Mouse (Mus musculus): ENCODE measurements around the gene Arhgap22. TPM values are rescaled to one million over a fixed set of nuclear protein-coding genes. Genes with fewer than 3 reads are reported as not detected.

Gene Arhgap22
- total RNA-seq, 2 experiments from 2014 or later = 8.7 to 9.7 TPM

DNA sequence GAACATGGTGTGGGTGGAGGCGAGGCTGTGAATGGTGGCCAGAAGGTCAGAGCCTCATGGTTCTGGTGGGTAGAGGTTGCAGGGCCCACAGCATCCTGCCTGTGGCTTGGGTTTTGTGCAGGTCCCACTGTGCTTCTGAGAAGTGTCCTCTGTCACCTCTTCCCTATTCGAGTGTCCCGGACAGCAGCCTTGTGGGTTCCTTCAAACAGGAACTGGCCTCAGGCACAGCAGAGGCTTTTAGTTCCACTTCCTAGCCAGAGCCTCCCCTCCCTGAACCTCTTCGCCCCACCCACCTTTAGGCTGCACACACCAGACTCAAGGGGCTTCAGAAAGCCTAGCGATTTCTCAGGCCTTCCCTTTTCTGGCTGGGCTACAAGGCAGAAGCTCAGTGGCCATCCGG is 110.7 kb downstream of the Arhgap22 start:
- DNase-seq (ENCODE audit: low spot score in 2 of 2) = no peak

DNA sequence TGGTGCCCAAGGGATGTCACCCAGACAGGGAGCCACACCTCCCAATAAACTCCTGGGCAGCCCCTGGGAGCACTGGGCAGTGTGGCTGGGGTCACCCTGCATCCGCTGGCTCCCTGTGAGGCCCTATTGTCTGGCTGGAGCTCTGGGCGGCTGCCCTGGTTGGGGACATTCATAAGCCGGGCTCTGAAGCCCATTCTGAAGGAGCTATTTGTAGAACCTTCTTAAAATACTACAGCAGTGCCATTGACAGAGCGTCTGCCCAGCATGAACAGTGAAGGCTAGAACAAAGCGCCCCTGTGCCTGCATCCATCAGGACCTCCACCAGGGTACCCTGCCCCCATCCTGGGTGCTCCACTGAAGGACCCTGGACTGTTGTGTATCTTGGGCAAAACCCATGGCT is 114.5 kb downstream of the Arhgap22 start:
- DNase-seq (ENCODE audit: low spot score in 2 of 2) = no peak

DNA sequence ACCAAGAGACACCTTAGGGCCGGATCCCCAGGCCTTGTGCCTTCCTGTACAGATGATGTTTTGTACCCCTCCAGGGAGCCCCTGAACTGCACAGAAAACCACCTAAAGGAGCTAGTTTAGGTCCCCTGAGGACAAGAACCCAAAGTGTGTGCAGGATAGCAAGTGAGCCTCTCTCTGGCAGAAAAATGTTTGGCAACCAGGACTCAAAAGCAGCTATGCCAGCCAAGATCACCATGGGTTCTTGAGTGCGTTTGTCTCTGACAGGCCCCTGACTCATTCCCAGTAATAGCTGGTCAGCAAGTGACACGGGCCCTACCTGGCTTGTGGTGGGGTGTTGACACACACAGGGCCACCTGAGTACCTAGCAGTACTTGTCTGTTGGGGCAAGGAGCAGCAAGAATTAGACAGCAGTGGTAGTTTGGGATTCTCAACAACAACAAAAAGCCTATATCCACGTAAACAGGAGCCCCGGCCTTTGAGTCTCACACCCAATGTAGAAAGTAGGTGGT is 115.5 kb downstream of the Arhgap22 start:
- no peak for DNase-seq (ENCODE audit: low spot score in 2 of 2)

DNA sequence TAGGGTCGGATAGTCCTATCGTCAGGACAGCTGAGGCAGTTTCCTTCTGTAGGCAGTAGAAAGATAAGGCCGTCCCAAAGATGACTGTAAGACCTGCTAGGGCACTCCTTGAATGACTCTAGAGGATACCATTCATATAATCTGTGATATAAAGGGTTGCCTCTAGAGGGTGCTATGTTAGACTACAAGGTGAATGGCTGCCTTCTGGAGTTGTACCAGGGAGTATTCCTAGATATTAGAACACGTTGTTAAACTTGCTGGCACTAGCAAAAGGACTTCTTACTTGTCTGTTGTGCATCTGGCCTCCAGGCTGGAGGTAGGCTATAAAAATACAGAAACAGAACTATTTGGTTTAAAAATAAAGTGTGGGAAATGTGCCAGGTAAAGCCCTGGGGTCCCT is 117.2 kb downstream of the Arhgap22 start:
- no peak for DNase-seq (ENCODE audit: low spot score in 2 of 2)

DNA sequence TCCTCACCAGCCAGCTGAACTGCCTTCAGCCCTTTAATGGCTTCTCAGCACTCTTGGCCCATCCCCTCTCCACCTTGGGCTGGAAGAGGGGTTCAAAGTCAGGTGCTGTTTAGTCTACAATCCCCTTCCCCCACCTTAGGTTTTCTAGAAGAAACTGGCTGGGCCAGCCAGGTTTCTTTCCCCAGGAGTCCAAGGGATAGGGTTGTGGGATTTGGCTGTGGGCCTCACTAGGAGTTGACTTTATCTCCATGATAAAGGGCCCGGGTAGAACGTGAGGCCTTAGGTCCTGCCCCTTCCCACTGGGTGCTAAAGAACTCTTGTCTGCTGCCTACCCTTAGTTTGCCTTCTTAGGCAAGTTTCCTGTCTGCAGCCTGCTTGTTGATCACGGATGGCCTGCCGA is 117.8 kb downstream of the Arhgap22 start:
- DNase-seq (ENCODE audit: low spot score in 2 of 2) = no peak

DNA sequence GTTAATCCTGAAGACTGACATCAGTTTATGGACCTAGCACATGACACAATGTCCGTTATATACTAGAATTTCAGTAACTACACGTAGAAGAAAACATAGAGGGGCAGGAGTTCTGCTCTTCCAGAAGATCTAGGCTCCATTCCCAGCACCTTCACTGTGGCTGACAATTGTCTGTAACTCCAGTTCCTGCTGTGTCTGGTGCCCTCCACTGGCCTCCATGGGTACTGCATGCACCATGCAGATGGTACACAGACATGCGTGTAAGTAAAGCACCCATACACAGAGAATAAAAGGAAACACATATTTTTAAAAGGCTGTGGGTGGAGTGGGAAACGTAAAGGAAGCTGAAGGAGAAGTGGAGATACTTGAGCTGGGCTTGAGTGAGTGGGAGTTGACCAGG is 120.0 kb downstream of the Arhgap22 start:
- DNase-seq (ENCODE audit: low spot score in 2 of 2) = no peak

DNA sequence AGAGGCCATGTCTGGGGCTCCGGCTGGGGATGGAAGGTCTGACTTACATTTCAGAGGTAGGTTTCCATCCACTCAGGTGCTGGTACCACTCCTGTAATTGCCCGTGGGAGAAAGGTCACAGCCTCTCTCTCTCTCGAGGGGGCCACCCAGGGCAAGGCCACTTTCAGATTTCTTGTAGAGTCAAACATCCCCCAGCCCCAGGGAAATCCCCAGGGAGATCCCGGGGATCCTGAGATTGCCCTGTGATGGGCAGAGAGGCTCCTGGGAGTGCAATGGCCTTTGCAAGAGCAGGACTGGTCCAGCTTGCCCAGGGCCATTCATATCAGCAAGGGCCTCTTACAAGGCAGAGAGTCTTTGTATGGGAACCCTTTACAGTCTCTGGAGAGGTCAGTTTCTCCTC is 120.6 kb downstream of the Arhgap22 start:
- DNase-seq (ENCODE audit: low spot score in 2 of 2) = no peak

DNA sequence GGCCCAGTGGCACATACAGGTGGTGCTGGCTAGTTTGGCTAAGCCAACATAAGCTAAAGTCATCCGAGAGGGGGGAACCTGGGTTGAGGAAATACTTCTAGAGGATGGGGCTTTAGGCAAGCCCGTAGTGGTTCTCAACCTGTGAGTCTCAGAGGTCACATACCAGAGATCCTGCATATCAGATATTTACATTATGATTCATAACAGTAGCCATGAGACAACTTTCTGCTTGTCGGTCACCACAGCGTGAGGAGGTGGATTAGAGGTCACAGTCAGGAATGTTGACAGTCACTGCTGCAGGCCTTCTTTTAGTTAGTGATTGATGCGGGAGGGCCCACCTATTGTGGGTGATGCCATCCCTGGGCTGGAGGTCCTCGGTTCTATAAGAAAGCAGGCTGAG is 121.9 kb downstream of the Arhgap22 start:
- no peak for DNase-seq (ENCODE audit: low spot score in 2 of 2)

DNA sequence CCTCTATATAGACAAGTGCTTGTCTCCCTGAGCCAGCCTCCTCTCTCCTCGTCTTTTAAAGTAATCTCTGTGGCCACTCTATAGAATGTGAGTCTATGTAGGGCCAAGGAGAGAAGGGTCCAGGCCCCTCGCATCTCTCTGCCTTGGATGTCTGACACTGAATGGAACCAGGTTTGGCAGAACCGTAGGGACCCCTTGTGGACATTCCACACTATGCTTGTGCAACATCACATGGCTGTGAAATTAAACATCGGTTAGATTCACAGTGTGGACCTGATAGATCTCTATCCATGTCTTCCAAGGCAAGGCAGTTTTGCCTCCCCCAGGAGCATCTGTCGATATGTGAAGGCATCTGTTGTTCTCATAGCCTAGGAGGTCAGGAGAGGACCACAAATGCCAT is 124.9 kb downstream of the Arhgap22 start:
- no peak for DNase-seq (ENCODE audit: low spot score in 2 of 2)

DNA sequence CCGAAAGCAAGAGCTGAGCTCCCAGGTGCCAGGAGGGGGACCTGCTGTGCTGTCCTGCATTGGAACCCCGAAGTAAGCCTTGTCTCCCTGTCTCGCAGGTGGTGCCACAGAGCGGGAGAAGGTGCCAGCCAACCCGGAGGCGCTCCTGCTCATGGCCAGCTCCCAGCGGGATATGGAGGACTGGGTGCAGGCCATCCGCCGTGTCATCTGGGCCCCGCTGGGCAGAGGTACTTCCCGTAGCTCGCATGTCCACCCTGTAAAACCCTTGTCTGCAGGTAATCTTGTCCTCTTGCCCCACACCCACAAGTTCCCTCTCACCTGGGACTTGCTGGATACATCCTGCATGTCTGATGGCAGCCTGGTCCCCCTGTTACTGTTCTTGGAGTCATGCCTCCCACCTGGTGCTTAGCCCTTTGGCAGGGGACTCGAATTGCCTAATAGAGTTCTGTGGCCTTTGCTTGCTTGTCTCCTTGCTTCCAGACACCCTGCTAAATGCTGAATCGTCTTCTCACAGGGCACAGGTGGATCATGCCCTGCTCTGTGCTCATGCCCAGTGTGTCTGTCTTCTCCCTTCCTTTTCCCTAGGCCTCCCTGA is 129.4 kb downstream of the Arhgap22 start:
- no peak for DNase-seq (ENCODE audit: low spot score in 2 of 2)

DNA sequence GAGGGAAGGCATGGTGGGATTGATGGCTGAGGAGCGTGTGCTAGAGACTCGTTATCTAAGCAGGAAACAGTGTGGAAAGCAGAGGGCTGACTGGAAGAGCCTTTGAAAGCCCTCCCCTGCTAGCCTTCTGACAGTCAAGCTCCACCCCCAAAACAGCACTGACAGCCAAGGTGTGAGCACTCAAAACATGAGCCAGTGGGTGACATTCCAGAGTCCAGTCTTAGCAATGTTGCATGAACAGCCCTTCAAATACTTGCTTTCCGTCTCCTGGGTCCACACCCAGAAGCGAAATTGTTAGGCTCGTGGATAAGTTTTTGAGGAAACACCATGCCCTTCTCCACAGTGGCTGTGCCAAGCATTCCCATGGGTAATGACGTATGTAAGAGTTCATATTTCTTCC is 132.7 kb downstream of the Arhgap22 start:
- DNase-seq (ENCODE audit: low spot score in 2 of 2) = no peak

DNA sequence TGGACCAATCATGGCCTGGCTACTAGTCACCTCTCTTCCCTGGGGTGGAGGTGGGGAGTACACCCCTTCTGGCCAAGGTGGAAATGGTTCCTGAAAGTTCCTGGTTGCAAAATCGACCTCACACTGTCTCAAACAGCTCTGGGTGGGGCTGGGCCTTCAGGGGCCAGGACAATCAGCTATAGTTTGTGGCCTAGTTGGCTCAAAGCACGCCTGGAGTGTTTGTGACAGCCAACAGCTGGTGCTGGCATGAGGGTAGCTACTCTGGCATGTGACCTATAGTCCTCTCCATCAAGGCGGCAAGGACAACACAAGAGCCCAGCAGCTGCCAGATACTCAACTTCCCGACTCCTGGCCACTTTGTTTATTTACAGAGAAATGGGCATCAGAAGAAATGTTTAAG is 133.9 kb downstream of the Arhgap22 start:
- no peak for DNase-seq (ENCODE audit: low spot score in 2 of 2)

DNA sequence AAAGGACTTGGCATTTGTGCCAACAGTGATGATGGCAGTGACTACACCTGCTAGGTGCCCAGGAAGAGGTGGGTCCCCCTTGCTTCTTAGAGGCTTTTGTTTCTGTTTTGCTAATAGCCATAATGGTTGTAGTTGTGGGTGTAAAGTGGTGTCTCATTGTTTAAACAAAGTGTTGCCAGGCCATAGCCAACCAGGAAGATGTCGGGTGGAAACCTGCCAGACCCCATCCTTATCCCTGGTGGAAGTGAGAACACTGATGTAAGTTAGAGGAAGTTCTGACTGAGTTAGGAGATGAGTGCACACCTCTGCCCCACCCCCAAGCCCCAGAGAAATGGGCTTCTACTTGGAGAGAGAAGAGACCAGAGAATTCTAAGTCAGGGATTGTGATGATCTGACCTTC is 134.3 kb downstream of the Arhgap22 start:
- DNase-seq (ENCODE audit: low spot score in 2 of 2) = no peak

DNA sequence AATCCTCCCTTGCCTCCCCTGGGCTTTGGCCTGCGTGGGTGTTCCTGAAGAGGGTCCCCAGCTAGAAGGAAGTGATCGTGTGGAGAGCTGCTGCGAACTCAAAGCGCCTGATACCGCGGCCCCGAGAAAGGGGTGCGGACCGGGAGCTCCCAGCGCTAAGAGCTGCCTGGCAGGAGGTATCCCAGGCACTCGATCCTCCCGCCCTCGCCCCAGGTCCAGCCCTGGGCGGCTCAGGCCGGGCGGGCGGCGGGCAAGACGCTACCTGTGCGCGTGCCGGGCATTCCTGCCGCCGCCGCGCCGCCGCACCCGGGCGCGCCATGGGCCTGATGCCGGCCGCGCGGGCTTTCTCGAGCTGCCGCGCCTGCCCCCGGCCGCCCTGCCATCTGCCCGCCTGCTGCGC is 137.2 kb downstream of the Arhgap22 start:
- DNase-seq (ENCODE audit: low spot score in 2 of 2) = no peak

DNA sequence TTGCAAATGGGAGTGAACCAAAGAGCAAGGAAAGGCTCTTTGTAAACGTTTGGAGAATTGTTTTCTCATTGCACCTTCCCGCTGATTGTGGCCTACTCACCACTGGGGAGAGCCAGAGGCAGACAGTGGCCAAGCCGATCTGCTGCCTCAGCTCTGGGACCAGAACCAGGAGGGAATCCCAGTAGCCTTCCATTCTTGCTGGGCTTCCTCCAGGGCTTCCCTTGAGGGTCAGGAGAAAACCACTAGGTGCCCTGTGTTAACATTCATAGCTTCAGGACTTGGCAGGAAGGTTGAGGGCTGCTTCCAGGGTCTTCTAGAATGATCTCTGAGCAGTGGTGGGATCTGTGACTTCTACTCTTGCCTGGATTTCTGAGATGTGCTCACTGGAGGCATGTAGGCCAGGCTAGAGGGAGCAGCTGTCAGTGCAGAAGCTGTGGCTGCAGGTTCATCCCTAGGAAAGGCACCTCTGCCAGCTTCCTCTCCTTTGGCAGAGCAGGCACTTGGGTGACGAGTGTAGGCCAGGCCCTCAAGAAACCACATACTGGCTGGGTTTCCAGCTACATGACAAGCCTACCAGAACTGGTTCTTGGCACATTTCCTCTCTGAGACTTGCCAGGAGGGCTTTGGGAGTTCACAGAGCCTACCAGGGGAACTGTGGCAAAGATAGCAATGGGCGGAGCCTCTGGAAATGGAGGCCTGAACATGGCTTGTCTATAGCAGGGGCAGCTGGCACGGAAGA is 138.3 kb downstream of the Arhgap22 start:
- no peak for DNase-seq (ENCODE audit: low spot score in 2 of 2)

DNA sequence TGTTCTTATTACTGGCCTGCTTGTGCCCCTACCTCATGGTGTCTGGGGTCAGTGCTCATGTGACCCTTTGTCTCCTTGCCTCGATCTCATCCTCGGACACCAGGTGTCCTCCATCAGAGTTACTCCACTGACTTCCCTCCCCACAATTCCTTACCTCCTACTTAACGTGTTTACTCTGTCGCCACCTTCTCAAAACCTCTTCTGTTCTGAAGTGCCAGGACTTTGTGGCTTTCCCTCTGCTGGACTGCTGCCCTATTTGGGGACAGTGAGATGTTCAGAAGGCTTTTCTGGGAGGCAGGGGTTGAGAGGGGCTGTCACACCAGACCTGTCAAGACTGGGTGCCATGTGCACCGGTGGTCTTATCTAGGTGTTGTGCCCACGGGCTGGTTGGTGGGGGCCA is 139.1 kb downstream of the Arhgap22 start:
- no peak for DNase-seq (ENCODE audit: low spot score in 2 of 2)

DNA sequence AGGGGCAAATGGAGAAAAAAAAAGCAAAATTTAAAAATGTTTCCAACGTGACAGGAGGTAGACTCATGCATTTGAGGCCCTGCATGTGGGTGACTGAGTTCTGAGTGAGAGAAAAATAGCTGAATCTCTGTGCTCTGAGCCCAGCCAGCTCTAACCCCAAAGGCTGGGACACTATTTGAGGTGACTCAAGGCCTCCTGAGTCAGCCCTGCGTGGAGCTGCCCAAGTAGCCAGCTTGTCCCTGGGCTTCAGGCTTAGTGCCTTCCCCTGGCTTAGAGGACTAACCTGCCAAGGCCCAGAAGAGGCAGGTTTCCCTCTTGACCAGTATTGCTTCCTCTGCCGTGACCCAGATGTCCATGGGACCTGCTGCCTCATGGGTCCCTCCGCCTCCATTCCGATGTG is 141.4 kb downstream of the Arhgap22 start:
- DNase-seq (ENCODE audit: low spot score in 2 of 2) = no peak

DNA sequence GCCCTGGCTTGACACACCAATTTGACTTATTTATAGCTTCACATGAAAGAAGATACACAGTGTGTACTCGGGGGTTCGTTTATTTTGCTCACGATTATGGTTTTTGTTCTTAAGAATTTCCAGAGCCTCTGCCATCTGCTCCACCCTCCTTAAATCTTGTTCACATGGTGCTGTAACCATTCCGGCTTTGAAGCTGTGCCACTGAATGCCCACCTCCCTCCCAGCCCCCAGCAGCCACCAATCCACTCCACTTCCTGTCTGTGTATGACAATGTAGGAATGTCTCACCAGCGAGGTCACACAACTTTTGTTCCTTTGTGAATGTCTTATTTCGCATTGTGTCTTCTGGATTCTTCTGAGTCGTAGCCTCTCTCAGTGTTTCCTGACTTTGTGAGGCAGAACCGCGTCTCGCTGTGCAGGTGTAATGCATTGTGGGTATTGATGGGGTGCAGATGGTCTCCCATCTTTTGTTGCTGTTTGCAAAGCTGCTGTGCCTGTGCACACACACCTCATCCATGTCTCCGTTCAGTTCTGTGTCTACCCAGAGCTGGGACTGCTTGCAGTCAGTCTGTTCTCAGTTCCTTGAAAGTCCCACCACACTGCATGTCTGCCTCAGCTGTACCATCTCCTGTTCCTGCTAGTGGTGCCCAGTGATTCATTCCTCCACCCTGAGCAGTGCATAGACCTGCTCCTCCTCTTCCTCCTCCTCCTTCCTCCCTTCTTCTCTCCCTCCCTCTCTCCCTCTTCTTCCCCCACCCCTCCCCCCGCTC is 144.0 kb downstream of the Arhgap22 start:
- no peak for DNase-seq (ENCODE audit: low spot score in 2 of 2)

DNA sequence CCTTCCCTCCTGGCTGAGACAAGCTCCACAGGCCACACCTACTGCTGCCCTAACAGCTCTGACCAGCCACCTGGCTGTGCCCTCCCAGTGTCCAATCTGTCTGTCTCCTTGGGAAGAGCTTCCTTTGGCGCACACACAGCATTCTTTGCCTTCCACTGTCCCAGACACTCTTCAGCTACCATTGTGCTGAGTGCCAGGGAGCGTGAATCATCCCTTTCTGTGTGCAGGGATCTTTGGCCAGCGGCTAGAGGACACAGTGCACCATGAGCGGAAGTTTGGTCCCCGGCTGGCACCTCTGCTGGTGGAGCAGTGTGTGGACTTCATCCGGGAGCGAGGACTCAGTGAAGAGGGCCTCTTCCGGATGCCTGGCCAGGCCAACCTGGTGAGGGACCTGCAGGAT is 145.1 kb downstream of the Arhgap22 start:
- no peak for DNase-seq (ENCODE audit: low spot score in 2 of 2)

DNA sequence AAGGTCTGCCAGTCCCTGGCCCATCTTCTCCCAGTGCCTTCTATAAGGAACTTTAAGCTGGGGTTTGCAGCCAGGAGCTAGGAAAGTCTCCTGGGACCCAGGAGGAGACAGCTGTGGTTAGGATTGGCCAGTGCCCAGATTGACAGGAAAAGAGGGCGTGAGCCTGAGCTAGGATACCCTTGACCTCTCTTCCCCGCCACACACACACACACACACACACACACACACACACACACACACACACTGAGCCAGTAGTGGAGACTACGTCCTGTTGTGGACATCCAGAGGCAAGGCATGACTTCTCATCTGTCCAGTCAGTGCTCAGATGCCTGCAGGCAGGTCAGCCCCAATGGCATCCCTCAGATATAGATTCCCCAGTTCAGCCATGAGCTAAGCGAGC is 147.7 kb downstream of the Arhgap22 start:
- DNase-seq (ENCODE audit: low spot score in 2 of 2) = no peak

DNA sequence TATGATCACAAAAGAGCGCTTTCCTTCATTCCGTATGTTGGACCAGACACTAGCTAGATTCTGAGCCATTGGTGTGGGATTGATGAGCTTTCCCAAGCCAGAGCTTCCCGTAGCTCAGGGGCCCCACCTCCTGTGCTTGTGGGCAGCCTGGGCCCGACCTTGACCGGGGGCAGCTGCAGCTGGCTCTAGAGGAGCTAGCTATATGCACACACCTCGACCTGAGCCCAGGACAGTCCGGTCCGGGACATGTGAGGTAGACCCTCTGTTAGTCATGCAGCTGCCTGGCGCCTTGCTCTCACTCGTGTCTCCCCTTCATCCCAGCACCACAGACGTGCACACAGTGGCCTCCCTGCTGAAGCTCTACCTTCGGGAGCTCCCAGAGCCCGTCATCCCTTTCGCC is 148.3 kb downstream of the Arhgap22 start:
- no peak for DNase-seq (ENCODE audit: low spot score in 2 of 2)

DNA sequence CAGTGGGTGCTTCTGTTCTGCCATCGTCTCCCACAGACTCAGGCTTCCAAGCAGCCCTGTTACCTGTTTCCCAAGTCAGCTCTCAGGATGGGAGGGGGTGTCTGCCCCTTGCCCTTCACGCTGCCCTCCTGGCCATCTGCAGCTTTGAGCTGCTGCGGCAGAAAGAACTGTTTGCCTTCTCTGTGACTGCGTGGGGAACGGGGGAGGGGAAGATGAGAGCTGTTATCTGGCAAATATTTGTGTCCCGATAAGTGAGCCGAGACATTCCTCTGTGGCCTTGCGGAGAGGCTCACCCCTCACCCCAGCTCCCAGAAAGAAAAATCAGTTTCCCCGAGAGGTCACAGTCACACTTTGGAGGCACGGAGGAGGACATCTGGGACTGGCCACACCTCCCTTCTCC is 149.0 kb downstream of the Arhgap22 start:
- no peak for DNase-seq (ENCODE audit: low spot score in 2 of 2)

All from adrenal gland, postnatal 4 days (tissue).